Mouse (Mus musculus) liver, postnatal 0 days (tissue): ENCODE measurements around the gene Fhit.

Source experiments
- CTCF ChIP-seq: sonication (generic); IDR thresholded peaks from 2 replicates; pipeline ENCODE4 v1.5.1; 2016; ENCODE audit warnings: antibody characterized with exemption, low read depth
- EP300 ChIP-seq: IDR thresholded peaks from 2 replicates; pipeline ENCODE4 v1.6.1; 2016; ENCODE audit warnings: antibody characterized with exemption, low read depth, mild to moderate bottlenecking

DNA sequence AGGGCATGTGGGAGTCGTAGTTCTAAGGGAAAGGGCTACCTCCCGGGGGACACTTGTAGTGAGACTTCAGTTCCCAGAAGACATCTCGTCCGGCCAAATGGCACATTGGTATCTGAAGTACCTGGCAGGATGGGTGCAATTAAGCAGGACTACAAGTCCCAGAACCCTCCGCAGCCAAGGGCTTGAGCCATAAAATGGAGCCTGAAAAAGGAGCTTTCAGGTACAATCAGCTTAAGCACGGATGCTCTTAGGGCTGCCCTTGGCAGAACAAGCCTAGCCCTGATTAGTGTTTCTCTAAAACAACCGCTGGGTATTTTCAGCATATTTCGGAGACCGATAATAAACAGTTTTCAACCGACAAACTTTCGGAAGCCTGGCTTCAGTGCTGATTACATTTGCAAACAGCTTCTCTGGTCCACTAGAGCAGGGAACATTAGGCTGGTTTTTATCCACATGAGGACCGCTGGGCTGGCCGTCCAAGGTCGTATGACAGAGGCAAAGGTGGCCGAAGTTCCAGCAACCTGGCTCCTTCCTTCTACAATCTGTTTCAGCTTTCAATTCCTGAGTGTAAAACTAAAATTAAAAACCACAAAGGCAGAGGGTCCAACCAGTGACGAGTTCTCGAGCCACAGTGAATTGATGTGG lies 907 bp downstream of the Fhit start:
- no peak for TF ChIP-seq EP300
- TF ChIP-seq CTCF: no peak
